Mouse (Mus musculus) thymus, postnatal 36 days (tissue): ENCODE measurements around the gene Tiam1.

Source experiments
- DNase-seq, 2 experiments: peaks; one replicate each; pipeline ENCODE4 v3.0.0; 2022; ENCODE audit warnings: mixed read lengths in 2 of 2

Gene Tiam1

DNA sequence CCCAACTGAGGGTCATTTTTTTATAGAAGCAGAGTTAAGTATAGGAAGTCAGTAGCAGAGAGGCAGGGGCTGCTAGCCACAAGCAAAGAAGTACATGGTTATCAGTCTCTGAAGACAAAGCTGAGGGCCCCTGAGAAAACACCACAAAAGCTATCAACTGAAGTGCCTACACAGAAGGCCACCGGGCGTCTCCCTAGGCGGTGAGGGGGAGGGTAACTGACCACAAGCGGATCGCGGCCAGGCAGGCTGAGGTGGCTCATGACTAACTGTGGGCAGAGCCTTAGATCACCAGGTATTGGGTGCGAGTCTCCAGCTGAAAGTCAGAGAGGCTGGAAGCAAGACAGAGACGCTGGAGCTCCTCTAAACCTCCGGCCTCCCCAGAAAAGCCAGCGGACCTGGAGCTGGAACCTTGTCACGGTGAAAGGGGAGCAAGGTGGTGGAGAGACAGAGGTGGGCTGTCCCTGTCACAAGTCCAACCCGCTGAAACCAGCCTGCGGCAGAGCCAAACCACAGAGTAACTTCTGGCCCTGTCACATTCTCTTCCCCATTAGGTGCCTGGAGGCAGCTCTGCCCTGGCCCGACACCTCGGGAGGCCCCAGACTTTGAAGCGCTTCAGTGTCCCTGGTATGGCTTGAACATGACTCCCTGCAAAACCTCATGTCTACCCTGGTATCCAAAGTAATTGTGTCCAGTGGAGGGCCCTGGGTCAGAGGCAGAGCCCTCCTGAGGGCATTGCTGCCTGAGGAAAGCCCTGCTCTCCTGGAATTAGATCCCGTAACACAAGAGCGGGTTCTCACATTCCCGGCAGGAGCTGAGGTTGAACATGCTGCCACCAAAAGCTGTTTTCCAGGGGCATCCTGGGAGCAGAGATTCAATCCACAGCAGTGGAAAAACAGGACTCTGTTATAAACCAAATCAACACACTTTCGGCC, 271.3 kb downstream of the Tiam1 start:
- DNase-seq = no peak

DNA sequence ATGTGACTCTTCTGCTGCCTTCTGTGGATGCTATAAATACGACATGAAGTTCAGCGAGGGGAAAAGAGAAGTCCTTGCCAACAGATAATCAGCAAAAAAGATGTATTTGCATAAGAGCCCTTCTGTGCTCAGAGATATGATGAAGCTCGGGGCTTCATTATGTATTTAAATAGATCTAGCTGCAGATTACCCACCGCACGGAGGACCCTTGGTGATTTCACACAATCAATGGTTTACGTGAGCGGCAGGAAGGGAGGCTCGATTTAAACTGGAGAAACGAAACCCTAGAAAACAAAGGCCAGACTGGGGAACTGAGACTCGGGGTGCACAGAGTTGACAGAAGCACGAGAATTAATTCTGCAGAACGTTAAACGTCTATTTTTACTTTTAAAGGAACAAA, 272.2 kb downstream of the Tiam1 start:
- DNase-seq = no peak

DNA sequence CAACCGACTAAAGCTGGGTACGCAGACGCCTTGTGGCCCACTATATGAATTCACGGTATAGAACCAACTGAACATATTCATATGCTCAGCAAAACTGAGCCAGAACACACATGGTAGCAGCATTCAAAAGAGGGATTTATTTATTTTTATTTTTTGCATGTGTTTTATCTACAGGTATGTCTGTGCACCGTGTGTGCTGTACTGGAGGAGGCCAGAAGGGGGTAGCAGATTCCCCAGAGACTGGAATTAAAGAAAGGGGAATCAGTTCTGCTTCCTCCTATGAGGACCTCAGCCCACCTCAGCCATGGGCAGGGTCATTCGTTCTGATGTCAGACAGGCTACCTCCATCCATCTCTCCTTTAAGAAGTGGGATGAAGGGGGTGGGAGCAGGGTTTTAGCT, 273.5 kb downstream of the Tiam1 start:
- DNase-seq = no peak

DNA sequence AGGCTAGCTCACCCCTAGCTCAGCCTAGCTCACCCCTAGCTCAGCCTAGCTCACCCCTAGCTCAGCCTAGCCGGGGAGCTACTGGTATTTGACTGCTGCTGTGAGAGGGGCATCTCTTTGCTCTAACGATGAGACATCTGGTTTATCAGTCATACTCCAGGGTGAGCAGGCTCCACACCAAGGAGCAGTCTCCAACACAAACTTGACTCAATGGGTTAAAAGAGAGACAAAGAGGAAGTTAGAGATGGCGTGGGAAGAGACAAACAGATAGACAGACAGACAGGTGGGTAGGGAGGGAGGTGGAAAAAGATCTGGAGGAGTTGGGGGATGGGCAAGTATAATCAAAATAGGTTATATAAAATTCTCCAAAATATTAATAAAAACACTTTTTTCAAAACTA, 275.1 kb downstream of the Tiam1 start:
- no peak for DNase-seq

DNA sequence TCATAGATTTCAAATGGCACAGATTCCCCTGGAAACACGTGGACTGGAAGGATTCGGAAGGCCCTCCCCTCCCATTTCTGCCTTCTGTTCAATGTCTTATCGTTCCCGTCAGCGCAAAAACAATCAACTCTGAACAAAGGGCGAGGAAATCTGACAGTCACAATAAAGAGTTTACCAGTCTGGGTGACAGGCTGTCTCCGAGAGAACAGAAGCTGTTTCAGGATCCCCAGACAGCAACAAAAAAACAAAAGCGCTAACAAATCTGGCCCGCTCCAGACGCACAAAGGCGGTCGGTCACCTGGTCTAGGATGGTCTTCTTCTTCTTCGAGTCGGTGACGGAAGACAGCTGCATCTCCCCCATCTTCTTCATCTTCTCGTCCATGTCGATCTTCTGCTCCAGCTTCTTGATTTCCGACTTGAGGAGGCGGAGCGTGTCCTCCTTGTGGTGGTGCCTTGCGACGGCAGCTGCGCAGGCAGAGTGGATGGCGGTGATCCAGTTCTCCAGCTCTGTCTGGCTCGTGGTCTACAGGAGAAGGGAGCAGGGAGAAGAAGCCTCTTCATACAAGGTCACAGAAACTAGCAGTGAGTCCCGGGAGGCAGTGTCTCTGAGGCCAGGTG, 276.2 kb downstream of the Tiam1 start:
- no peak for DNase-seq

DNA sequence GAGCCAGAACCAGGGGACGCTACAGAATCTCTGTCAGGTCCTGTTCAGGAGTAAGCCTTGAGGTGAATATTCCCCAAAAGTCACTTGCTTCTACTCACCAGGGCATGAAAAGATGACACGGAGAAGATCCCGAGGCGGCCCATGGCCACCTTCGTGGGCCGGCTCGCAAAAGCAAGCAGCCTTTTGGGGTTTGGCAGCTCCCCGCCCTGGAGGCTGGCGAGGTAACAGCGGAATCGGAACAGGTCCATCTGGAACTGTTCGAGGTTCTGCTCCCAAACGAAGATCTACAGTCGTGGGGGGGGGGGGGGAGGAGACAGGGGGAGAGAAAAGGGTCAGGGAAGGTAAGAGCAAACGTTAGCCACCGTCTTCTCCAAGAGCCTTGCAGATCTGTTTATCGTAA, 278.4 kb downstream of the Tiam1 start:
- no peak for DNase-seq

DNA sequence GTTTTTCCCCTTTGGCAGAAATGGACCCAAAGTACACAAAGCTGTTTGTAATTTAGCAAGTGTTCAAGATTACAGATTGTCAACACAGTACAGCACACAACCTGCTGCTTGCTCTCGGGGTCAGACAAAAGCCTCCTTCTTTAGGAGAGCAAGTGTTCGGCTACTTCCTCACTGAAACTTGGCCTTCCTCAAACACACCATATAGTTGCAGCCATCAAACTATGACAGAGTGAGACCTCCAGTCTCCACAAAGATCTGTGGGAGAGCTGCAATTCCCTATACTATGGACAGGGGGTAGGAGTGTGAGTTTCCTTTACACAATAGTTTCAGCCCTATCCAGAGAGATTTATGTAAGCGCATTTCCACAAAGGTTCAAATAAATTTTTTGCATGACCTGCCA, 278.9 kb downstream of the Tiam1 start:
- no peak for DNase-seq

DNA sequence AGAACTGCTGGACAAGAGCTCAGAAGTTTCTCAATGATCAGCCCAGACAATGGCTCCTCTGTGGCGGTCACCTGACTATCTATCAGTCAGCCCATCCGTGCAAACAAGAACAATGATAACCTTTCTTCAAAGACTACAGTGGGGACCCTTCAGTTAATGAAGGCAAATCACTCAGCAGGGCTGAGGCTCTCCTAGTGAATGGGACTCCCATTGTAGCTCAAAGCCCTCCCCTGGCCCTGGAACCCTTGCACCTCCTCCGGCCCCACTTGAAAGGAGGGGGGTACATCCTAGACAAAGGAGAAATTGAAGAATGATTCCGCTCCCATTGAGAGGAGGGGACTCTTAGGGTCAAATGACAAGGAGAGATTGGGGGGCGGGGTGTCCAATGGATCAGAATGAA, 280.3 kb downstream of the Tiam1 start:
- no peak for DNase-seq

DNA sequence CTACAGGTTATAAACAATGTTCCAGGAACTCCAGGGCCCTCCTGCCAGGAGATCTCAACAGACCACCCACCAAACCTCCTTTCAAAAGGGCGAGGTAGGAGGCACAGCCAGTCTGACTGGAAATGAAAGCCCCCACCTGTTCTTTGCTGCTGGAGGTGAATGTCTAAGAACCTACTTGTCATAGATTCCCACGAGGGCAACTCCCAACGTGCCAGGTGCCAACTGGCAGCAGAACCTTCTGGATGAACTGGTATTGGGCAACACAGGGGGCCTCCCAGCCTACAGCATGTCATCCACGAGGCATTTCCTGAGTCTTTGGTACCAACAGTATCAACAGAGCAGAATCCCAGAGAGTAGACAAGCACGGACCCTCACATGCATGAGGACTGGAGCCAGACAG, 282.0 kb downstream of the Tiam1 start:
- DNase-seq = no peak

DNA sequence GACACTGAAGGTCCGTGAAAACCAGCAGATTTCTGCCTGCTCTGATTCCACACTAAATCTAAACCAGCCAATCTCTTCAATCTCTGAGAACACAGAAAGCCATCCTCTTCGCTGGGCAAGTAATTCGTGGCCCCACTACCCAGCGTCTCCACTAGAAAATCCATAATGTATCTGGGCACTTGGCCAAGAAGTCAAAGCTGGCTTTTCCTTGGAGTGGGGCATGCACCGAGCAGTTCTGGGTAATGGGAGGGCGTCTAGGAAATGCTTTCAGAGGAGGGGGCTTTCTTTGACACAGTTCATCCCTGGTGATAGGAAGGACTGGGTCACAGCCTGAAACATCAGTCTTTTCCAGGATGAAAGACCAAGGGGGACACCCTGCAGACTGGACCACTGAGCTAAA, 282.9 kb downstream of the Tiam1 start:
- DNase-seq = no peak

DNA sequence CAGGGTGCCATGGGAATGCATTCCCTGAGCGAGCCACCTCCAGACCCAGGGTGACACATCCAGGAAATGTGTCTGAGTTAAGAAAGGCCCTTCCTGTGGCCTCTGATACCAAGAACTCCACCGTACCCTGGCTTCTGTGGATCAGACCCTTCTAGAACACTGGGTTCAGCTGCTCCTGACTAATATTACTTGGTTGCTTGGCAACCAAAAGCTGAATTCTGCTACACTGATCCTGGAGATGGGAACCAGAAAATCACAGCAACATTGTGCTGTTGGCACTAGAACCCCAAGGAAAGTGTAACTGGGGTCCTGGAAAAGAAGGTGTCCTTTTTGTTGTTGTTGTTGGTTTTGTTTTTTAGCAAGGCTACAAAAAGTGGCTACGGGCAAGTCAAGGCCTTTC, 285.9 kb downstream of the Tiam1 start:
- DNase-seq = no peak

DNA sequence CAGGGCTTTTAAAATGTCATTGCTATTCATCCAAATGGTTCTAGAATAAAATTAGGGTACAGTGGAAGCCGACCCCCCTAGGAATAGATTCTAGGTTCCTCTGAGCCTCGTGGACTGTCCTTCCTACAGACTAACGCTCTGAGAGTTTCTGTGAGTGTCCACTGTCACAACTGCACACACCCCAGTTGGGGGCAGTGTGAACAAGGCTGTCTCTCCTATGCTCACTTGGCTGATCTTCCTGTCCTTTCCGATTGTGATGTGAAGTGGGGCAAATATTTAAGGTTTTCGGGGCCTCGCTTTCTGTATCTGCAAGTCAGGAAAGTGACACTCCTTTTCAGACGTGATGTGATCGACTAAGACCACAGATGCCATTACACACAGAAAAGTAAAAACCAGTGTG, 288.8 kb downstream of the Tiam1 start:
- DNase-seq = no peak

DNA sequence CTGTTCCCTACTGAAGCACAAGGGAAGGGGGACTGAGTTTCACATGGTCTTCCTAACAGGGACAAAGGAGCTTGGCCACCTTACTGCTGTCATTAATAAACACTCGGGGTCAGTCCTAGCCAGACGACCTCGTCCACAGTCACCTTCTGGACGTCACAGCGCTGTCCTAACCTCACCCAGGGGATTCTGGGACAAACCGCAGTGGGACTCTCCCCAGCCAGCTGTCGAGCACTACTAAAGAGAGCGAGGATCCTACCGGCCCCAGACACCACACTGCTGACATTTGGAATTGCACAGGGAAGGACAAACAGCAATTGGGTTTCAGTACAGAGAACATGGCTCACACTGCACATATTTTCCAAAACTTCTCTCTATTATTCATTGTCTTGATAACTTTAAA, 292.2 kb downstream of the Tiam1 start:
- no peak for DNase-seq

DNA sequence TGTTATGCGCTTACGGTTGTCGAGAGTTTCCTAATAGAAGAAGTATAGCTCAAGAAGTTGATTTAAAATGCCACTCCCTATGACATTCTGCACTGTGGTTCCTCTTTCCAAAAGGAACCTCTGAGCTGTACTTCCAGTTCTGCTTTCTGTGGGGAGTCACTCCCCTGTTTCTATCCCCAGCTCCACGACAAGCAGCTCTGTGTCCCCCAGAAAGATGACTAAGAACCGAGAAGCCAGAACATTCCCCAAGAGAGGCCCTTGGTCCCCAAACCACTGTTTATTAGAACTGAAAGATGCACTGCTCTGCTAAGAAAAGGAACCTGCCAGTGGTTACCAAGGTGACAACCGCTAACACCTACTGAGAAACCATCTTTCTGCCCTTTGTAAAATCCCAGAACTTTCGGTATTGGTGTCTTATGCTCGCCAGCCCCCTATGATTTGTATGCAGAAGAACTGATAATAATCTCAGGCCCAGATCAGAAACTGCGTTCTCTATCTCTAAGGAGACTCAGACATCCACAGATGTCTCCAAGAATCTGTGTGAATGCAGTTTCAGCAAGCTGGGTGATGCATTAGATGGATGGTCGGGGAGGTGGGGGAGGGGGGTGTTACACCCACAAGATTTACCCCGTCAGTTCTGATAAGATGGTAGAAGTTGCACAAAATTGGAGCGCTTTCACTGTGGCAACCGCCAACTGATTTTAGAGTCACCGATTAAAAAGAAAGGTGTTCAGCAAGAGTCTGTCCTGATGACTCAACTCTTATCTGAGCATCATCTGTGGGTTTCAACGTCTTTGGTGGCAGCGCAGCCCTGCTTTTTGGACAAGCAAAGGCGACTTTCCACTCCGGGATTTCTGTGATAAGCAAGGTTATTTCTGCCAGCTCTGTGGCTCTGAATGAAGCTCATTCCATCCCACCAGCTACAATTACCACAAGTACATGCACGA, 294.6 kb downstream of the Tiam1 start:
- no peak for DNase-seq

DNA sequence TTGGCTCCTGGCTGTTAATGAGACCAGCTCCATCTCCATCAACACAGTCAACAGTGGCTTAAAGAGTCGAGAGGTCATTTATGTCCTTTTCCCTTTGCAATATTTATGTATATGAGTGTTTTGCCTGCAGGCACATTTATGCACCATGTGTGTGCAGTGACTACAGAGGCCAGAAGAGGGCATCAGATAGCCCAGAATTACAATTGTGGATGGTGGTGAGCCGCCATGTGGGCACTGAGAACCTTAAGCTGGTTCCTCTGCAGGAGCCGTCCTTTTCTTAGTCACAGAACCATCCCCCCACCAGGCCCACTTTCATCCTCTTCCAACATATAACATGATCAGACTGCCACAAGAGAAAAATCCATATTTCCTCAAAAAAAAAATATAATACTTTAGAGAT, 295.4 kb downstream of the Tiam1 start:
- no peak for DNase-seq

DNA sequence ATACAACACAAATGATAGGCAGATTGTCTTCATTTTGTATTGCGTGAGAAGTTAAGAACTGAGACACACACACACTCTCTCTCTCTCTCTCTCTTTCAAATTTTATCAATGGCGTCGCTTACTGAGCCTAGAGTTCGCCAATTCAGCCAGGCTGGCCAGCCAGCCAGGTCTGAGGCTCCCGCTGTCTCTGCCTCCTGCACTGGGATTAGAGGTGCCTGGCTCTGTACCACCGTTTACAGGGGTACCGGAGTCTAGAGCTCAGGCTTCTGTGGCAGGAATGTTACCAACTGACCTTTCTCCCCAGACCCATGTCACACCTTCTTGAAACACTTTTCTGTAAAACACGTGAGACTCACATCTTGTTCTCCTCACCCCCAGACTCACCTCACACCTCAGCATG, 298.1 kb downstream of the Tiam1 start:
- DNase-seq = no peak

DNA sequence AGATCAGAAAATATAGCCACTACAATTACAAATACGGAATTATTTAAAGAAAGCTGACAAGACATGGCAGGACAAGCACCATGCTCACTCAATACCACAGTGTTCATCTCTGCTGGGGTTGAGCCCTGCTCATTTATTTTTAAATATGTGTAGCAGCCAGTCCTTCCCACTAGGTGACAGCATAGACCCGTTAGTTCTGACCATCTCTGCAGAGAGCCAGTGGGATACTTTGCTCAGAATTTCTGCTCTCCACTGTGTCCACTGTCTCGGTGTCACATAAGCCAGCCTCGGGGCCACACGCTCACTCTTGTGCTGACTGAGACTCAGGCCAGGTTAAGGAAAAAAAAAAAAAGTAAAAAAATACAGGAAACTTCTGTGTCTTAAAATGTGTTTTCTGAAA, 299.0 kb downstream of the Tiam1 start:
- peak in 1 of 2 experiments; percentile 14 for DNase-seq

DNA sequence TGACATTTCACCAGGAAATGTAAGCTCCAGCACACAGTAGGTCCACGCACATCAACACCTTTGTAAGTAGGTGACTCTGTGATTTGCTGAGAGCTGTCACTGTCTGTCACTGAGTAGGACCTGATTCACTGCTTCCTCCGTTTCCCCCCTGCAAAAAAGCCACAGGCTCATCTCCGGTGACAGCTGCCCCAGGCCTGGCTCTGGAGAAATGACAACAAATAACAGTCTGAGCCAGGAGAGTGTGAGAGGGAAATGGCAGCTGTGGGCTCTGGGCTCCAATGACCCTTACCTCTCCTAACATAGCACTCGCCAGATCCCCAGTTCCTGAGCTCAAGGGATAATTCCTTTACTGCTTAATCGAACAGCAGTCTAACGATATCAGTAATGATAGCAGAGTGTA, 301.7 kb downstream of the Tiam1 start:
- no peak for DNase-seq

DNA sequence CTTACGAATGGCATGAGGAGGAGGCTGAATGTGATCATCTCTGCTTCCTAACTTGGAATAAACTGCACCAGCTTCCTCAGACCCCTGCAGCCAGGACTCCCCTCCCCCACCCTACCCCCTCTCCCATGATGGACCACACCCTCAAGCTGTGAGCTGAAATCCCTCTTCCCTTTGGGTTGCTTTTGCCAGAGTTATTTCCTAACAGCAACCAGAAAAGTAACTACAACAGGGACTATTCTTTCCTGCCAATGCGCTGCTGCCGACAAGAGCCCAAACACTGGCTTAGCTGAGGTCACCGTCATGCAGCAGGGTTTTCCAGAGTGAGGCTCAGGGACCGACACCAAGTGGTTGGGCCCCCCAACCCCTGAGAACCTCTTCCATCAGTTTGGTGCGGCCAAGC, 303.2 kb downstream of the Tiam1 start:
- DNase-seq = no peak

DNA sequence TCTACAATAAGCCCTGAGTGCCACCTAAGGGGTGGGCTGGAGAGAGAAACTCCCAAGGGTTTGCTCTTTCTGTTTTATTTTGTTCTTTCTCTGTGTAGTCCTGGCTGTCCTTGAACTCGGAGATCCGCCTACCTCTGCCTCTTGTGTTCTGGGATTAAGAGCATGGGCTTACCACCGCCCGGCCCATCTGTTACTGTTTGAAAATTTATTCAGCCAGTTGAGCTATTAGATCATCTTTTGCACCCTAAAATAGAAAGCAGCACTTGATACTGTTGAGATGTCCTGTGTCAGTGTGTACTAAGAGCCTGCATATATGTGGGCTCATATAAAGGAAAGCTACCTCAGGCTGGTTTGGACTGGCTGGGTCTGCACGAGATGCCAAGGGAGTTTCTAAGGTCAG, 303.7 kb downstream of the Tiam1 start:
- DNase-seq = no peak

DNA sequence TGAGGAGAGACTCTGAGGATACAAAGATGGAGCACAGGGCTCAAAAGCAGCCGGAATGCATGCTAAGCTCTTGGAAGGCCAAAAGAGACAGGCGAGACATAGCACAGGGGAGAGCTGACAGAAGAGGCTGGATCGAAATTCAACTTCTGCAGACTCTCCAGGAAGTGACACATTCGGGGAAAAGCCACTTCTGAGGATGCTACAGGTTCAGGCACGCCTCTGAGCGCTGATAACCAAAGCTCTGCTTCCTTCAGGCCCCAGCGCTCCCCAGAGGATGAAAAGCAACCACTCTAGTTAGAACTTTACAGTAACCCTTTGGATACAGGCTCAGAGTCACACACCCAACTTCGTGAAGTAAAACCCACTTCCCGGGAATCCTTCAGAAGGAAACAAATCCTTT, 306.5 kb downstream of the Tiam1 start:
- peak; percentile 19 to 37 for DNase-seq

DNA sequence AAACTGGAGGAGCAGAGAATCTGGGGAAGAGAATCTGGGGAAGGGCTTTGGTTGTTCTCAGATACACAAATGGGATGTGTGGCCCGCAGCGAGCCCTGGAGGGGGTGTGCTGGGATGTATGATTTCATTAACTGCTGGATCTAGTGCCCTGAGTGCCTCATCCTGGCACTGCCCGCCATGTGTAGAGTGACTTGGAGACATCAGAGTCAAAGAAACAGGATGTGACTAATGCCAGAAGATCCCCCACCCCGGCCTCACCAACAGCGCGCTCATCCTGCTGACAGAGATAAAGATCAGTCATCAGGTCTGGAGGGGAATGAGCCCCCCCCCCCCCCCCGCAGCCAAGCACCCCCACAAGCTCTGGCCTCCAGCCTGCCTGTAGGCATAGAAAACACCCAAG, 308.0 kb downstream of the Tiam1 start:
- peak in 1 of 2 experiments; percentile 19 for DNase-seq

DNA sequence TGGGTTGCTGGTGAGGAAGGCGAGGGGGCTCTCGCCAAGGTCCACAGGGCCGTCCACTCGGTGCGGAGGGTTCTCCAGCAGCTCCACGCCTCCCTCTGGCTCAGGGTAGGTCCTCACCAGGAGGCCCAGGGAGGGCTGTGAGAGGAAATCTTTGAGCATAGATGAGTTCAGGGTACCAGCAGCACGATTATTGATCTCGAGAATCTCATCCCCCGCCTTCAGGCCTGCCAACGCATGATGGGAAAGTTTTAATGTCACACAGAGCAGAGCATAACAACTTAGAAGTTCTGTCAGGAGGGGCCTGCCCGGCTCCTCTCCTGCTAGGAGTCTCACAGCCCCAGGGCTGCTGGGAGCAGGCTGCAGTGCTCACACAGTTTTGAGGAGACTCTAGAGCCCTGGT, 310.6 kb downstream of the Tiam1 start:
- no peak for DNase-seq
